Mouse (Mus musculus) spleen, postnatal 10 days (tissue): Measurements from ENCODE around the gene Ank3.
A peak's percentile ranks its signal among the peaks of the same experiment; 100 is the strongest.

Experiments
- DNase-seq, 2 experiments: peaks; one replicate each; pipeline ENCODE4 v3.0.0; 2021 to 2022; ENCODE audit warnings: low spot score in 2 of 2

Gene Ank3

GRCm38 (mm10) chr10:69829236-69829635 lies 430.7 kb downstream of the Ank3 start:
- no peak for DNase-seq

- DNase-seq = no peak
Measured at GRCm38 (mm10) chr10:69831568-69831967, 433.0 kb downstream of the Ank3 start.

GRCm38 (mm10) chr10:69832241-69832640 lies 433.7 kb downstream of the Ank3 start:
- no peak for DNase-seq

GRCm38 (mm10) chr10:69832822-69833221 lies 434.2 kb downstream of the Ank3 start:
- no peak for DNase-seq

GRCm38 (mm10) chr10:69834700-69835099 lies 436.1 kb downstream of the Ank3 start:
- DNase-seq = no peak

- no peak for DNase-seq
Measured at GRCm38 (mm10) chr10:69845749-69846148, 447.2 kb downstream of the Ank3 start.

GRCm38 (mm10) chr10:69852366-69853091 lies 454.0 kb downstream of the Ank3 start:
- no peak for DNase-seq

- no peak for DNase-seq
Measured at GRCm38 (mm10) chr10:69854587-69855185, 456.1 kb downstream of the Ank3 start.

GRCm38 (mm10) chr10:69858011-69858410 lies 459.4 kb downstream of the Ank3 start:
- DNase-seq = no peak

GRCm38 (mm10) chr10:69858897-69859605 lies 460.5 kb downstream of the Ank3 start:
- no peak for DNase-seq

GRCm38 (mm10) chr10:69859848-69860479 lies 461.4 kb downstream of the Ank3 start:
- DNase-seq = no peak

GRCm38 (mm10) chr10:69862829-69863228 lies 464.3 kb downstream of the Ank3 start:
- no peak for DNase-seq

GRCm38 (mm10) chr10:69870348-69870747 lies 471.8 kb downstream of the Ank3 start:
- DNase-seq = peak; percentile 37 to 78

GRCm38 (mm10) chr10:69870947-69871346 lies 472.4 kb downstream of the Ank3 start:
- DNase-seq = no peak

- no peak for DNase-seq
Measured at GRCm38 (mm10) chr10:69872182-69872741, 473.7 kb downstream of the Ank3 start.

- DNase-seq = no peak
Measured at GRCm38 (mm10) chr10:69872892-69873291, 474.3 kb downstream of the Ank3 start.

- no peak for DNase-seq
Measured at GRCm38 (mm10) chr10:69874806-69875205, 476.2 kb downstream of the Ank3 start.

- DNase-seq = no peak
Measured at GRCm38 (mm10) chr10:69883935-69884680, 485.5 kb downstream of the Ank3 start.

- DNase-seq = peak in 1 of 2 experiments; percentile 44
Measured at GRCm38 (mm10) chr10:69888399-69888798, 489.8 kb downstream of the Ank3 start.

GRCm38 (mm10) chr10:69889779-69890178 lies 491.2 kb downstream of the Ank3 start:
- DNase-seq = peak in 1 of 2 experiments; percentile 51

- no peak for DNase-seq
Measured at GRCm38 (mm10) chr10:69890389-69890985, 491.9 kb downstream of the Ank3 start.
